Mouse (Mus musculus) ES-E14 (cell line): Measurements from ENCODE around the gene Rasa4.
"Not testable (repeated sequence)": the region's sequence is repeated elsewhere in the genome, so short reads cannot be mapped to it uniquely, and the experiment has no call there.

ENCODE experiments used
- CHD2 ChIP-seq: IDR thresholded peaks from 2 replicates; pipeline ENCODE4 v1.6.1; 2014; ENCODE audit warnings: mild to moderate bottlenecking, low read depth, low read length, inconsistent platforms
- HCFC1 ChIP-seq: IDR thresholded peaks from 2 replicates; pipeline ENCODE4 v1.6.1; 2012; ENCODE audit warnings: low read length, inconsistent platforms, borderline replicate concordance; ENCODE audit not compliant: insufficient read depth
- MAFK ChIP-seq: IDR thresholded peaks from 2 replicates; pipeline ENCODE4 v1.6.1; 2014; ENCODE audit warnings: mild to moderate bottlenecking, low read depth, low read length, inconsistent platforms; ENCODE audit not compliant: insufficient read depth
- ZC3H11A ChIP-seq: IDR thresholded peaks from 2 replicates; pipeline ENCODE4 v1.6.1; 2012; ENCODE audit warnings: low read depth, mild to moderate bottlenecking, inconsistent platforms, low read length, borderline replicate concordance

DNA sequence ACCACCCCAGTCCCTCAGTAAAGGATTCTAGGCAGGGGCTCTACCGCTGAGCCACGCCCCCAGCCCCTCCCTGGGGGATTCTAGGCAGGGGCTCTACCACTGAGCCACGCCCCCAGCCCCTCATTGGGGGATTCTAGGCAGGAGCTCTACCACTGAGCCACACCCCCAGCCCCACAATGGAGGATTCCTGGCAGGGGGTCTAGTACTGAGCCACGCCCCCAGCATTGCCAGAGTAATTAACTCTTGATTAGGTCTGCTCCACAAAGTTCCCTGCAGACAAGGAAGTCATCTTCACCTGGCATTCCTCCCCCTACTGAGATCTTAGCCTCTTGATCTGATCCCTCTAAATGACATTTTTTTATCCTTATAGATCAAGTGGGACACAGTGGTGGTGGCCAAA is 29.8 kb downstream of the Rasa4 start:
- TF ChIP-seq CHD2, MAFK, HCFC1, ZC3H11A: not testable (repeated sequence)
